Mouse (Mus musculus) liver, adult 2 months (tissue): ENCODE results near the gene Cfl2. TPM values are rescaled to one million over a fixed set of nuclear protein-coding genes. Genes with fewer than 3 reads are reported as not detected.
"Not testable (repeated sequence)": the region's sequence is repeated elsewhere in the genome, so short reads cannot be mapped to it uniquely, and the experiment has no call there.

ENCODE experiments used
- DNase-seq: peaks from one replicate; pipeline ENCODE4 v3.0.0-alpha.2; 2011; ENCODE audit warnings: low read depth, low spot score; ENCODE audit errors: extremely low read depth
- H3K27ac ChIP-seq: fragments of 200-500 bp; replicated peaks from 2 replicates; pipeline ENCODE4 v1.5.1; 2012; ENCODE audit warnings: low read depth, mild to moderate bottlenecking, control low read depth, inconsistent platforms, low read length; ENCODE audit not compliant: insufficient read depth
- H3K27me3 ChIP-seq: fragments of 200-500 bp; 2 replicates; pipeline ENCODE4 v1.6.1; 2012; ENCODE audit warnings: mild to moderate bottlenecking, moderate library complexity, low read length, inconsistent platforms; ENCODE audit not compliant: control insufficient read depth, insufficient read depth
- H3K36me3 ChIP-seq: fragments of 200-500 bp; 2 replicates; pipeline ENCODE4 v1.6.1; 2012; ENCODE audit warnings: low read length, inconsistent platforms; ENCODE audit not compliant: control insufficient read depth, insufficient read depth
- H3K4me1 ChIP-seq: fragments of 200-500 bp; 2 replicates; pipeline ENCODE4 v1.6.1; 2011; ENCODE audit warnings: low read length; ENCODE audit not compliant: control insufficient read depth, insufficient read depth
- H3K4me3 ChIP-seq: fragments of 200-500 bp; 2 replicates; pipeline ENCODE4 v1.5.1; 2011; ENCODE audit warnings: low read depth, mild to moderate bottlenecking, control low read depth, low read length, moderate library complexity; ENCODE audit not compliant: insufficient read depth
- H3K79me2 ChIP-seq: fragments of 200-500 bp; 2 replicates; pipeline ENCODE4 v1.6.1; 2012; ENCODE audit warnings: inconsistent platforms, mild to moderate bottlenecking, low read length, moderate library complexity; ENCODE audit not compliant: control insufficient read depth, insufficient read depth
- H3K9ac ChIP-seq: fragments of 200-500 bp; 2 replicates; pipeline ENCODE4 v1.6.1; 2012; ENCODE audit warnings: low read depth, mild to moderate bottlenecking, control low read depth, inconsistent platforms, low read length
- CTCF ChIP-seq: fragments of 200-500 bp; IDR thresholded peaks from 2 replicates; pipeline ENCODE4 v1.5.1; 2011; ENCODE audit warnings: low read depth, low read length, control low read depth
- POLR2A ChIP-seq: fragments of 200-500 bp; IDR thresholded peaks from 2 replicates; pipeline ENCODE4 v1.6.1; 2011; ENCODE audit warnings: low read length, control low read depth; ENCODE audit not compliant: insufficient read depth; ENCODE audit errors: extremely low read depth
- WGBS: fragments of 180-500 bp; shearing (Covaris S2); methylation state at CpG from one replicate; pipeline ENCODE4 v1.1.7; 2018; 5-methylcytosine and 5-hydroxymethylcytosine counted together
- polyA plus RNA-seq: library from polyadenylated mRNA; depleted of rRNA; stranded (reverse); fragments of >200 nt; gene quantifications from 2 replicates; pipeline ENCODE4 v1.2.3, GENCODE M21; 2012
- total RNA-seq: library from RNA; depleted of rRNA; stranded (reverse); fragments of >200 nt; gene quantifications from 2 replicates; pipeline ENCODE4 v1.2.3, GENCODE M21; 2014

Gene Cfl2
- total and polyA plus RNA-seq, 2 experiments = 10.8 to 64.6 TPM

GRCm38 (mm10) chr12:54834925-54835447, 27.7 kb downstream of the Cfl2 start:
- Histone ChIP-seq H3K27ac (no peak overlapping the region), H3K27me3 (no peaks in the 10 kb centered on the region), H3K36me3 (no peaks in the 10 kb centered on the region), H3K4me3 (peak overlapping the region; percentile 48), H3K4me1 (peaks cover 4% of the 10 kb centered on the region; the same call in 1 of the 2 replicates), H3K9ac (no peak overlapping the region), H3K79me2 (no peaks in the 10 kb centered on the region)
- DNase-seq = peak; percentile 19
- 14% methylated on average over 11 of the region's 11 CpGs for WGBS
- no peak for TF ChIP-seq CTCF
- TF ChIP-seq POLR2A = no peak

- no peaks in the 10 kb centered on the region for H3K79me2 ChIP-seq
- no peaks in the 10 kb centered on the region for H3K36me3 ChIP-seq
- H3K4me3 ChIP-seq = no peak overlapping the region
- no peak for TF ChIP-seq CTCF
- no peak for TF ChIP-seq POLR2A
- H3K9ac ChIP-seq = no peak overlapping the region
- no peak overlapping the region for H3K27ac ChIP-seq
- no peak for DNase-seq
- peaks cover 4% of the 10 kb centered on the region; the same call in 1 of the 2 replicates for H3K4me1 ChIP-seq
- 78% methylated on average over 9 of the region's 9 CpGs for WGBS
- H3K27me3 ChIP-seq = no peaks in the 10 kb centered on the region
Measured at GRCm38 (mm10) chr12:54833856-54834399, 28.7 kb downstream of the Cfl2 start.

GRCm38 (mm10) chr12:54831927-54832326, 30.8 kb downstream of the Cfl2 start:
- not testable (repeated sequence) for H3K36me3 ChIP-seq, H3K4me3 ChIP-seq, H3K4me1 ChIP-seq, H3K27ac ChIP-seq, H3K79me2 ChIP-seq, H3K27me3 ChIP-seq, DNase-seq, H3K9ac ChIP-seq
- 83% methylated on average over 1 of the region's 1 CpGs for WGBS

GRCm38 (mm10) chr12:54830574-54830973, 32.1 kb downstream of the Cfl2 start:
- Histone ChIP-seq H3K27me3 (no peaks in the 10 kb centered on the region), H3K36me3 (no peaks in the 10 kb centered on the region), H3K4me3 (no peak overlapping the region), H3K27ac (no peak overlapping the region), H3K9ac (no peak overlapping the region), H3K4me1 (peaks cover 4% of the 10 kb centered on the region; the same call in 1 of the 2 replicates), H3K79me2 (no peaks in the 10 kb centered on the region)
- WGBS = 12% methylated on average over 6 of the region's 6 CpGs
- TF ChIP-seq POLR2A = no peak
- TF ChIP-seq CTCF = peak; percentile 90
- peak; percentile 60 for DNase-seq

- Histone ChIP-seq H3K27me3 (no peaks in the 10 kb centered on the region), H3K4me3 (no peak overlapping the region), H3K79me2 (no peaks in the 10 kb centered on the region), H3K36me3 (no peaks in the 10 kb centered on the region), H3K4me1 (no peaks in the 10 kb centered on the region), H3K9ac (no peak overlapping the region), H3K27ac (no peak overlapping the region)
- 69% methylated on average over 5 of the region's 5 CpGs for WGBS
- no peak for DNase-seq
- TF ChIP-seq CTCF = no peak
- no peak for TF ChIP-seq POLR2A
Measured at GRCm38 (mm10) chr12:54829876-54830275, 32.8 kb downstream of the Cfl2 start.

GRCm38 (mm10) chr12:54828043-54828442, 34.6 kb downstream of the Cfl2 start:
- H3K9ac ChIP-seq = no peak overlapping the region
- no peak overlapping the region for H3K4me3 ChIP-seq
- no peaks in the 10 kb centered on the region for H3K36me3 ChIP-seq
- 85% methylated on average over 1 of the region's 1 CpGs for WGBS
- H3K27ac ChIP-seq = no peak overlapping the region
- no peak for DNase-seq
- TF ChIP-seq CTCF = no peak
- H3K79me2 ChIP-seq = no peaks in the 10 kb centered on the region
- H3K4me1 ChIP-seq = peaks cover 3% of the 10 kb centered on the region; the same call in 1 of the 2 replicates
- no peaks in the 10 kb centered on the region for H3K27me3 ChIP-seq
